Mouse (Mus musculus) lung, adult 2 months (tissue): Measurements from ENCODE around the gene Ssu72. TPM values are rescaled to one million over a fixed set of nuclear protein-coding genes. Genes with fewer than 3 reads are reported as not detected.
"Not testable (repeated sequence)": the region's sequence is repeated elsewhere in the genome, so short reads cannot be mapped to it uniquely, and the experiment has no call there.

Experiments
- DNase-seq: peaks from one replicate; pipeline ENCODE4 v3.0.0; 2022
- H3K4me1 ChIP-seq: fragments of 200-500 bp; 2 replicates; pipeline ENCODE4 v1.6.1; 2011; ENCODE audit warnings: low read length; ENCODE audit not compliant: control insufficient read depth, insufficient read depth
- H3K4me3 ChIP-seq: fragments of 200-500 bp; replicated peaks from 2 replicates; pipeline ENCODE3; 2011; ENCODE audit warnings: low read depth, mild to moderate bottlenecking, control low read depth, low read length; ENCODE audit errors: extremely low read depth
- CTCF ChIP-seq: fragments of 200-500 bp; IDR thresholded peaks from 2 replicates; pipeline ENCODE4 v1.5.1; 2011; ENCODE audit warnings: mild to moderate bottlenecking, low read length, control low read depth; ENCODE audit not compliant: insufficient read depth
- POLR2A ChIP-seq: fragments of 200-500 bp; IDR thresholded peaks from 2 replicates; pipeline ENCODE4 v1.6.1; 2011; ENCODE audit warnings: low read depth, mild to moderate bottlenecking, control low read depth, low read length, borderline replicate concordance; ENCODE audit errors: extremely low read depth
- WGBS: fragments of 180-500 bp; shearing (Covaris S2); methylation state at CpG from one replicate; pipeline ENCODE4 v1.1.7; 2018; 5-methylcytosine and 5-hydroxymethylcytosine counted together
- polyA plus RNA-seq: library from polyadenylated mRNA; depleted of rRNA; stranded (reverse); fragments of >200 nt; gene quantifications from 2 replicates; pipeline ENCODE4 v1.2.3, GENCODE M21; 2012

The Ssu72 gene
- polyA plus RNA-seq, 1 experiment, result 103 TPM

GRCm38 (mm10) chr4:155734350-155734941, 29.8 kb downstream of the Ssu72 start, which contains the start of gene Tmem240:
TSS of gene Tmem240 (plus strand) at chr4:155734800.
- TF ChIP-seq CTCF (no peak), POLR2A (peak; percentile 22; the same call in 1 of the 2 replicates)
- DNase-seq, result peak; percentile 86
- Histone ChIP-seq H3K4me3 (peak within 1 kb of the TSS; percentile 79), H3K4me1 (peaks cover 6% of the 10 kb centered on the region; the same call in 1 of the 2 replicates)
- WGBS, result under 1% methylated on average over 31 of the region's 35 CpGs

- Histone ChIP-seq H3K4me1 (peaks cover 6% of the 10 kb centered on the region; the same call in 1 of the 2 replicates), H3K4me3 (peak overlapping the region; percentile 79)
- TF ChIP-seq POLR2A, result peak; percentile 29; the same call in 1 of the 2 replicates
- TF ChIP-seq CTCF, result no peak
- peak; percentile 45 for DNase-seq
- WGBS, result 1% methylated on average over 74 of the region's 79 CpGs
These were observed 30.5 kb downstream of the Ssu72 start for GRCm38 (mm10) chr4:155734951-155735702.

- TF ChIP-seq POLR2A, result no peak
- WGBS, result 62% methylated on average over 5 of the region's 5 CpGs
- DNase-seq, result no peak
- H3K4me1 ChIP-seq, result peaks cover 6% of the 10 kb centered on the region; the same call in 1 of the 2 replicates
- H3K4me3 ChIP-seq, result peak overlapping the region; percentile 79
These were observed 31.2 kb downstream of the Ssu72 start for GRCm38 (mm10) chr4:155735788-155736187.

- 92% methylated on average over 5 of the region's 5 CpGs for WGBS
- peaks cover 6% of the 10 kb centered on the region; the same call in 1 of the 2 replicates for H3K4me1 ChIP-seq
These were observed 31.8 kb downstream of the Ssu72 start for GRCm38 (mm10) chr4:155736421-155736820.

GRCm38 (mm10) chr4:155738262-155738661, 33.7 kb downstream of the Ssu72 start:
- H3K4me3 ChIP-seq, result no peak overlapping the region
- no peak for DNase-seq
- 48% methylated on average over 8 of the region's 8 CpGs for WGBS
- H3K4me1 ChIP-seq, result peaks cover 6% of the 10 kb centered on the region; the same call in 1 of the 2 replicates
- TF ChIP-seq POLR2A (no peak), CTCF (no peak)

More at GRCm38 (mm10) chr4:155736421-155736820, 31.8 kb downstream of the Ssu72 start:
- DNase-seq, result no peak
- TF ChIP-seq POLR2A (no peak), CTCF (no peak)
- no peak overlapping the region for H3K4me3 ChIP-seq

GRCm38 (mm10) chr4:155739152-155739551, 34.6 kb downstream of the Ssu72 start:
- H3K4me3 ChIP-seq, result no peak overlapping the region
- DNase-seq, result no peak
- no peak for TF ChIP-seq CTCF
- no peak for TF ChIP-seq POLR2A
- H3K4me1 ChIP-seq, result peaks cover 4% of the 10 kb centered on the region; the same call in 1 of the 2 replicates
- 89% methylated on average over 6 of the region's 6 CpGs for whole genome bisulfite sequencing

GRCm38 (mm10) chr4:155739741-155740636, 35.4 kb downstream of the Ssu72 start:
- H3K4me1 ChIP-seq, result peaks cover 4% of the 10 kb centered on the region; the same call in 1 of the 2 replicates
- DNase-seq, result no peak
- TF ChIP-seq CTCF (no peak), POLR2A (no peak)
- WGBS, result 86% methylated on average over 37 of the region's 37 CpGs
- H3K4me3 ChIP-seq, result no peak overlapping the region

- not testable (repeated sequence) for H3K4me3 ChIP-seq, H3K4me1 ChIP-seq, DNase-seq
- 86% methylated on average over 10 of the region's 10 CpGs for WGBS
These were observed 36.1 kb downstream of the Ssu72 start for GRCm38 (mm10) chr4:155740681-155741080.

- DNase-seq, result no peak
- WGBS, result 88% methylated on average over 5 of the region's 5 CpGs
- no peak for TF ChIP-seq CTCF
- TF ChIP-seq POLR2A, result no peak
- H3K4me3 ChIP-seq, result no peak overlapping the region
- no peaks in the 10 kb centered on the region for H3K4me1 ChIP-seq
These were observed 38.1 kb downstream of the Ssu72 start for GRCm38 (mm10) chr4:155742684-155743083.
